Mouse (Mus musculus): ENCODE results near the gene Katnal1.

Katnal1 gene

GRCm38 (mm10) chr5:148924586-148924985 lies 4.5 kb downstream of the Katnal1 start:
- no peak for DNase-seq (ENCODE audit: low spot score)

DNA sequence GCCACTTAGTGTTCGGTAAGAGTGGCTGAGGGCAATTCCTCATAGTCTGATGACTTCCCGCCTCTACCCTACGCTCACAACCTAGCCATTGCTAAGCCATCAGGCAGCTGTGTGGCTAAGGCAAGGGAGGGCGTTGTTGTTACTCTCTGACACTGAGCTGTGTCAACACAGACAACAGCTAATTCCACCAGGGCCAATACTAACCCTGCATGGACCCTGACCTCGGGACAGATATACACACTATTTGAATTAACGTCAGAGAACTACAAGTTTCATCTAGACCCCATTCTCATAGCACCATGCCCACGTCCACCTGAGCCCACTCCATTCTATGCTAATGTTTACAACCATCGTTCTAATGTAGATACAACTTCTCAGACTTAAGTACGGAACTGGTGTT lies 5.1 kb downstream of the Katnal1 start:
- DNase-seq (ENCODE audit: low spot score): no peak

DNA sequence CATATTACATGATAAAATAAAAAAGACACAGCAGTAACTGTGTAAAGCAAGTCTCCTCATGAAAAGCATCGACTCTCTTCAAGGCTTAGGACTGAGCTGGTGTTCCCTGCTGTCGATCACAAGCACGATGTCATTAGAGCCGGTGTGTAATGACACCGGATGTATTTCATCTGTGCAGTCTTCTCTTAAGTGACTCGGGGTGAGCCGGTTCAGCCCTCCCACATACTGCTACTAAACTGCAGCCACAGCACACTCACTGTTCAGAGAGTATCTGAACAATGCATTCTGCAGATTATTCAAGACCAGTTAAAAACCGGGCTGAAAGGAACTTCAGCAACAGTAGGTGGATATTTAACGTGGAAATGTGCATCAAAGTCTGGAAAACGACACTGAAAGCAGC lies 5.7 kb downstream of the Katnal1 start:
- no peak for DNase-seq (ENCODE audit: low spot score)

GRCm38 (mm10) chr5:148922773-148923172 lies 6.3 kb downstream of the Katnal1 start:
- no peak for DNase-seq (ENCODE audit: low spot score)

DNA sequence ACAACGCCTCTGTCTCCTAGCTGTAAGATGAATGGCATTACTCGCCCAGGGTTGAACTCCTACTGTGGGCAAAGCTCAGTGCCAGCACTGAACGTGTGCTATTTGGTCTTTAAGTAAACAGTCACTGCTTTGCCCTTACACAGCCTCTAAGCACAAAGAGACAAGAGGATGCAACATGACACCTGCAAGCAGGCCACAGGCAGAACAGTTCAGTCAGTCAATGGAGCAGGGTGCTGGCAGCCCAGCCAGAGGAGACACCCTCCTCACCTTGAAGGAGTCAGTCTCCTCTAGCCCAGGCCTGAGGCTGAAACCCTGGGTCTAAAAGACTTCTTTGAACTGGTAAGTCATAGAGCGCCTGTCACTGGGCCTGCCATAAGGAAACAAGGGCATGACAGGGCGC lies 11.1 kb downstream of the Katnal1 start:
- no peak for DNase-seq (ENCODE audit: low spot score)

DNA sequence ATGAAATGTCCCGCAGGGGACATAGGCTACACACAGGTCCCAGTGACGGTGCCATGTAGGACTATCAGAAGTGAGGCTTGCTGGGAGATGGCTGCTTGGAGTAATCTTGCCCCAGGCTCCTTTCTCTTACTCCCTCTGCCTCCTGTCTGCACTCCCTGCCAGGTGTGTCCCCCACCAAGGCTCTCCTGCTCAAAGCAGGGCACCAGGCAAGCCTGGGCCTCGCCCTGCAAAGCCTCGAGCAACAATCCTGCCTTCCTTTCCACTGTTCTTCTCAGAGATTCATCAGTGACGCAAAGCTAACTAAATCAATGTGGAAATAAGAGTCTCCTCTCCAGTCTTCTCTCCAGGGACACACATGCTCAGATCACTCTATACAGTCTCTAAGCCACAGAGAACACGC lies 12.3 kb downstream of the Katnal1 start:
- no peak for DNase-seq (ENCODE audit: low spot score)

GRCm38 (mm10) chr5:148912262-148912661 lies 16.9 kb downstream of the Katnal1 start:
- no peak for DNase-seq (ENCODE audit: low spot score)

GRCm38 (mm10) chr5:148910066-148910465 lies 19.1 kb downstream of the Katnal1 start:
- DNase-seq (ENCODE audit: low spot score): no peak

DNA sequence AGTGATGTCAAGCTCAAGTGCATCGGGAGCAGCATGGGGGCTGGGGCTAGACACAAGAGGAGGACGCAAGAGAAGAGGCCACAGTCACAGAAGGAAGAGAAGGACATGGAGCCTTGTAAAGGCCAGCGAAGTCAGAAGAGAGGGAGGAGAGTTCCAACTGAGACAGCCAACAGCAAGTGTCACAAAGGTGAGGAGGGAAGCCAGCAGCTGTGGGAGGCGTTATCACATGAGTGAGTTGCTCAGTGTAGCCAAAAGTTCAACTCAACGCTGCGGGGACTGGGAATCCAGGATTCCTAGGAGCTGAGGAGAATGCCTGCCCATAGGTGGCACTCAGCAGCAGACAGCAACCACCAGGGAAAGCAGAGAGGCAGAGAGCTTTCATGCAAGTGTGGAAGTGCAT lies 19.7 kb downstream of the Katnal1 start:
- peak; percentile 26 for DNase-seq (ENCODE audit: low spot score)

- DNase-seq (ENCODE audit: low spot score): no peak
These were observed 20.1 kb downstream of the Katnal1 start for GRCm38 (mm10) chr5:148909057-148909395.

DNA sequence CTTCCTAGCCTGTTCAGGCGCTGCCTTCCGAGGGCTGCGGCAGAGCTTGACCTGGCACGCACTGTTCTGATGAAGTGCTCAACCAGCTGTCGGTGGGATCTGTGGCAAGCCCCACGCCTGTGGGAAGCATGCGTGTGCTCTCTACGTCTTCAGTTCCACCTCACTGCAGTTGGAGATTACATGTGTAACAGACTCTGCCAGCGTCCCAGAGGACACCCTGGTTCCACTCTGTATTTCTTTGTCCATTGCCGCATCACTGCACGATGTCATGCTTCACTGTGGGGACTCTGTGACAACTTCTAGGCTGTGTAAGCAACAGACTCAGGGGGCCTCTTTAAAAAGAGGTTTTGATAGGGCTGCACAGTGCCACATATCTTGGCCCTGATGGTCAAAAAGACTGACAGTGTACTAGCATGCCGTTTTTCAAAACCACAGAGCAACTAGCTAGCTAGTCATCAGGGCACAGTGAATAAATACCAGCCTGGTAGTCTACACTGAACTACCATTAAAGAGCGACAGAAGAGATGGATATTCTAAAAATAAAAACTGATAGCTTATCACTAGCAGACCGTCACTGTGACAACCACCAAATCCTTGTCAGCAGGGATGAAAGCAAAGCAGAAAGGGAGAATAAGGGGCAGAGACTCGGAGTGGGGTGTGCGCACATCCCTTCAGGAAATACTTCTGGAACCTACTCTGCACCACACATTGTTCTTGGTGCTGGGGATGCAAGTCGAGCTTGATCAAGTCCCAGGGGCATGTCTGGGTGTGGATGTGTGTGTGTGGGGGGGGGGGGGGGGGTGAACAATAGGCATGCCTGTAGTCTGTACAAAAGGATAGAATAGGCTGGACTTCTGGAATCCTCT lies 20.7 kb downstream of the Katnal1 start:
- no peak for DNase-seq (ENCODE audit: low spot score)

- no peak for DNase-seq (ENCODE audit: low spot score)
These were observed 22.8 kb downstream of the Katnal1 start for GRCm38 (mm10) chr5:148906305-148906704.

GRCm38 (mm10) chr5:148904846-148905245 lies 24.3 kb downstream of the Katnal1 start:
- DNase-seq (ENCODE audit: low spot score): no peak

GRCm38 (mm10) chr5:148899361-148899760 lies 29.8 kb downstream of the Katnal1 start:
- no peak for DNase-seq (ENCODE audit: low spot score)

DNA sequence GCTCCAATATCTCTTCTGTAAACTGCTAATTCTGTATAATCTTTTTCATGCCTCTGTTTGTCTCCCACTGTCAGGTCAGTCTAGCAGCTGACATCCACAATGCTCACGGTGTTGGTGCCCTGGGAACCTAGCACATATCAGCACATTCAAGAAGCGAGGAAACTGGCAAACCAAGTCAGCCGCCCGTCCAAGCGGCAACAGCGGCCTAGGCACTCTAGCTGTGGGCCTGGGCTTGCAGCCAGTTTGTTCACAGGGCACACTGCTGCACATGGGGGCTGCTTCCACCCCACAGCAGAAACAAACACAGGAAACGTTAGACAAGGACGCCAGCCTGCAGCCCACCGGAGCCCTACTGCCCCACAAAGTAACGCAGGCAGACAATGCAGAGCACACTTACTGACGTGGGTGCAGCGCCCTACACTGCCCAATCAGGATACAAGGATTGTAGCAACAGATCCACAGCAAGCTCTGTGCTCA lies 31.1 kb downstream of the Katnal1 start:
- no peak for DNase-seq (ENCODE audit: low spot score)

- no peak for DNase-seq (ENCODE audit: low spot score)
These were observed 31.9 kb downstream of the Katnal1 start for GRCm38 (mm10) chr5:148897069-148897702.

DNA sequence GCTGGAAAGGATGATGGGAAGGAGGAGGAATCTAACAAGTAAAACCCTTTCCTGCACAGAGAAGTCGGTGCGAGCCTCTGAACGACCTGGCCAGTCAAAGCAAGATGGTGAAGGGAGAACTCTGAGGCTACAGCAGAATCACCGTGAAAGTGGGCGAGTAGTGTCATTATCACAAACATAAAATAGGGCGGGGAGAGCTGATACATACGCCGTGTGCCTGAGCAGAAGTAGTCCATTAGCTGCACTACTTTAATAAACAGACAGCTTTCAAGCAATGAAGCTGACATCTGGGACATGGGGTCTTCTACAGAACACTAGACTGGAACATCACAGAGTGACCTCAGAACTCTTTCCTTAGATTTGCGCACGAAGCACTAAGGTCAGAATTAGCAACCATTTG lies 32.6 kb downstream of the Katnal1 start:
- DNase-seq (ENCODE audit: low spot score): no peak

GRCm38 (mm10) chr5:148895833-148896232 lies 33.3 kb downstream of the Katnal1 start:
- DNase-seq (ENCODE audit: low spot score): no peak

DNA sequence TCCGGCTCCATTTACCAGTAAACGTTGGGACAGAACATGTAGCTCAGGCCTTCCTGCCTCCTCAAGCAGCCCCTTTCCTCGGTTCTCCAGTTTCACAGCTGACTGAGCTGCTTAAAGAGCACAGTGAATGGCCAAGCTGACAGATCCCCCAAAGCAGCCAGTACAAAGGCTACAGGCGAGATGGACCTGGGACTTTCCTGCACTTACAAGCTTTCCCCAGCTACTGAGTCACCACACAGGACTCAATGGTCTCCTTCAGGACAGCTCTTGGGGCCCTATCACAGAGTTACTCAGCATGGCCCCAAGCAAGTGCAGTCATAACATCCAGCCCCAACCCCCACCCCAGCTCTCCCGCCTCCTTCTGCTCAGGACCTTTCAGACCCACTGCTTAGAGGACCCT lies 34.1 kb downstream of the Katnal1 start:
- no peak for DNase-seq (ENCODE audit: low spot score)

- no peak for DNase-seq (ENCODE audit: low spot score)
These were observed 38.9 kb downstream of the Katnal1 start for GRCm38 (mm10) chr5:148890237-148890636.

DNA sequence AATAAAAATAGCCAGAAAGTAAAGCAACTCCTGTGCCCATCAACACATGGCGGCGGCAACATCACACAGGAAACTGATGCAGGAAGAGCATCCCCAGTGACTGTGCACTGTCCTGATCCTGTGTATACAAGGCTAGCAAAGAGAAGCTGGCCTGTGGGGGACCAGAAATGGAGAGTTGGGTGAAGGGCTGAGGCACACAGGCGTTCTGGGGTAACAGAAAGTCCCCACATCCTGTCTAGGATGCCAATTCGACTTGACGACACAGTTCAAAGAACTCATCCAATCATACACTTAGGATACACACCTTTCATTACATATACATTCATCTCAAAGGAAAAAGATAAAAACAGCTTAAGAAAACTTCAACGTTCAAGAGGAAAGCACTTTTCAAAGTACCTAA lies 41.1 kb downstream of the Katnal1 start:
- DNase-seq (ENCODE audit: low spot score): no peak

DNA sequence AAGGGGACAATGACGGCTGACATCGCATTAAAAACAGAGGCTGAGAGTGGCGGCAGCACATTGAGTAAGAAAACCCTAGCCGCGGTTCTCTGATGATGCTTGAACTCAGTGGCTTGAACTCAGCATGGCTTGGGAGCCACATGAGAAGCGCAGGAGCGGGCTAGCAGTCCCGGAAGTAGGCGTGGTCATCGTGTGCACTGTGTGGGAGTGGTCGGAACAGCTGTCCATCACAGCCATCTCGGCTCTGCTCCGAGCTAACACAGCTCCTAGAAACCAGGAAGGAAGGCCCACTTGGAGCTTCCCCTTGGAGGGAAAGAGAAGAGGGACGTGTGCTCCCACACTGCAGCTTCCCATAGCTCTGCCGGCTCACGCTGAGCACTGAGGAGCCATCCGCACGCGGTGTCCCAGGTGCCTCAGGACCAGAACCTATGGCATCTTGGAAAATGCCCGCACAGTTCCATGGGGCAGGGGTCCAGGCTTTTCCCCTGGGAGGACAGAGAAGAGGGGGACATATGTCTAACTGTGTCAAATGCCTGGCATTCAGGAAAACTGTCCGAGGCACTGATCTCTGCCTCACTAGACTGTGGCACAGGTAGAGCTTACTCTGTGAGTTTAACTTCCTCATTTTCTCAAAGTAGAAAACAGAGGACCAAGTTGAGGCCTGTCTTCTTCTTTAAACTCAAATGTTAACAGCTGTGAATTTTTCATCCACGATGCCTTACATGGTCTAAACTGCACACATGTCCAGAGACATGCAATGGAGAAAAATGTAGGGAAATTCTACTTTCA lies 43.1 kb downstream of the Katnal1 start:
- DNase-seq (ENCODE audit: low spot score): peak; percentile 86

- DNase-seq (ENCODE audit: low spot score): no peak
These were observed 45.4 kb downstream of the Katnal1 start for GRCm38 (mm10) chr5:148883671-148884070.

Data from testis, postnatal 14 days (tissue).